Mouse (Mus musculus): ENCODE measurements around the gene Duoxa1. TPM values are rescaled to one million over a fixed set of nuclear protein-coding genes. Genes with fewer than 3 reads are reported as not detected.
"Not testable (repeated sequence)": the region's sequence is repeated elsewhere in the genome, so short reads cannot be mapped to it uniquely, and the experiment has no call there.

Gene Duoxa1
- polyA plus RNA-seq, 1 experiment from 2014 or later: 0.32 TPM

DNA sequence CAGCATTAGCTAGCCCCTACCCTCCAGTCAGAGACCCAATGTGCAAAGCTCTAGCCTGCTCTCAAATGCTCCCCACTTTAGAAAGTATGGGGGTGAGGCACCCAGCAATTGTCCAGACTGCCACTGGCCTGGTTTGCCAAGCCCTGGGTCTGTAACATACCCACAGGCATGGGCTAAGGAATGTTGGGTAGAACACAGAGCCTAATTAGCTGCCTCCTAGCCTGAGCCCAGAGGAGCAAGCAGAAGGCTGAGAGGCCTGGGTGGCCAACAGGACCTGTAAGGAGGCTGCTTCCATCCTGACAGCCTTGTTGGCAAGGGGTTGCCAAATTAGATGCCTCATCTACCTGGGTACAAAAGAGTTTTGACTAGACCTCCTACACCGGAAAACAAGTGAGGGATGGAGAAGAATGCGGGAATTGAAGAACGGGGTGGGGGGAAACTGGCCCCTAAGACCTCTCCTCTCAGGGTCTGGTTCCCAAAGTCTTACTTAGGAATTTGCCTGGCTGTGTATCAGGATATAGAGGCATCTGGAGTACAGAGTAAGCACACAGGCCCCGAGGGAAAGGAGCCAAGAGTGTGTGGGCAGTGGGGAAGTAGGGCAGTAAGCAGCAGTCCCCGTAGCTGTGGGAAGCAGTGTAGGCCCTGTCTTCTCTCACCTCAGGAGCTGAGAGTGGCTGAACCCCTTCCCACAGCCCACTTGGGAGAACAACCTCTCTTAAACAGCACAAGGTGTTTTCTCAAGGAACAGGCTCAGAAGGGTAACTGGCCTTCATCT lies 37.8 kb upstream of the Duoxa1 start:
- WGBS: 65% methylated on average over 5 of the region's 5 CpGs
- Histone ChIP-seq H3K4me3 (no peak overlapping the region), H3K4me2 (replicated peaks) (no peak overlapping the region), H3K27me3 (no peaks in the 10 kb centered on the region), H3K27ac (peak overlapping the region; percentile 87), H3K9ac (no peak overlapping the region), H3K9me3 (replicated peaks) (no peaks in the 10 kb centered on the region), H3K36me3 (peaks cover 2% of the 10 kb centered on the region; the same call in 1 of the 2 replicates), H3K4me1 (peaks cover 63% of the 10 kb centered on the region)
- ATAC-seq (ENCODE audit: low FRiP score): peak; percentile 9; the same call in 1 of the 2 replicates

DNA sequence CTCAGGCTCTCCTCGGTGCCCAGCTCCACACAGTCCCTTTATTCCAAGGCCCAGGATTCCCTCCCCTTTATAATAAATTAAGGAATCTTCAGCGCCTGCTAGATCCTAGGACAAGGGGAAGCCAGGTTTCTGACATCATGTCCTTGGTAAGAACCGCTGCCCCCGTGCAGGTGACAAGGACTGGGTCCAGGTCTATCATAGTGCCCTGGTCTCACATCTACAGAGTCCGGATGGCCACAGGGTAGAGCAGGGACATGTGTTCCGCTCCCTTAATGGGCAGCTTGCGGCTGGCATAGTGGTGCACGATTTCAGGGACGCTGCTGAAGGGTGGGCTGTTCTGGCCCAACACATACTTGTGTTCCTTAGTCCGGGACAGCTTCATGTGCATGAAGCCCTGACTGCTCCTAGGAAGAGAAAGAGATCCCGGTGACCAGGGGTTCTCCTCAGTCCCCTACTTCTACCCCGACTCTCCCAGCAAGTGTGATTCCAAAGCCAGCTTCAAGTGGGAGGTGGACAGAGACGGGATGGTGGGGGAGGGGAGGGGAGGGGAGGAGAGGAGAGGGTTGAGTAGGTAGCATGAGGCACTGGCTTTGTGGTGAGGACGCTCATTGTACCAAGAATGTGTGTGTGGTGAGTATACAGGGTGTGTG lies 35.7 kb upstream of the Duoxa1 start:
- 7% methylated on average over 14 of the region's 14 CpGs for WGBS
- ATAC-seq (ENCODE audit: low FRiP score): peak; percentile 39
- H3K27me3 ChIP-seq: no peaks in the 10 kb centered on the region

DNA sequence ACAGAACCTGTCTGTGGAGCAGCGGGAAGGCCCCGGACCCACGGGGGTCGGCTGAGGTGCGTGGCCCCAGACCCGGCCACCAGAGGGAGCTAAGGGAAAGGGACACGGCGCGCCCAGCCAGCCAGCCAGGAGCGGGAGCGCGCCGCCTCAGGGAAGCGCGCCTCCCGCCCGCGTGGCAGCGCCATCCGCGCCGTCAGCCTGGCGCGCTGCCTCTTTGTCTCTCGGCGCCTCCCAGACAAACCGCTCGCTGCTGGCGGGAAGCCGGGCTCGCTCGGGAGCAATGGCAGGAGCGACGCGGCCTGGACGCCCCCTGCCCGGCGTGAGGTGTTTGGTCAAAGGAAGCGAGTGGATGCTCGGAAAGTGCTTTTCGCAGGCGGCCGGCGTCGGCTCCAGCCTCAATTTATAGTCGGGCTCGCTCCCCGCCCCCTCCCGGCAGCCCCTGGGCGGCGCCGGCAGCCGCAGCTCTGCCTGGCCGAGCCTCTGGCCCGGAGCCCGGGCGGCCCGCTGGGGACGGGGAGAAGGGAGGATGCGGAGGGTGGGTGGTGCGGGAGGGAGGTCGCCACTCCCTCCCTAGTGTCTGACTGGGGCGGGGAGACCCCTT lies 35.1 kb upstream of the Duoxa1 start:
- Histone ChIP-seq H3K4me1 (peaks cover 46% of the 10 kb centered on the region), H3K27me3 (no peaks in the 10 kb centered on the region), H3K36me3 (no peaks in the 10 kb centered on the region), H3K9ac (peak overlapping the region; percentile 81), H3K4me3 (peak overlapping the region; percentile 47), H3K4me2 (replicated peaks) (peak overlapping the region; percentile 60), H3K27ac (peak overlapping the region; percentile 99), H3K9me3 (replicated peaks) (no peaks in the 10 kb centered on the region)
- ATAC-seq (ENCODE audit: low FRiP score): peak; percentile 85
- WGBS: 0% methylated on average over 47 of the region's 63 CpGs

More for the DNA sequence above, 35.7 kb upstream of the Duoxa1 start:
- H3K4me1 ChIP-seq: peaks cover 53% of the 10 kb centered on the region
- peak overlapping the region; percentile 47 for H3K4me3 ChIP-seq
- H3K9ac ChIP-seq: peak overlapping the region; percentile 81
- H3K27ac ChIP-seq: peak overlapping the region; percentile 99
- no peaks in the 10 kb centered on the region for H3K36me3 ChIP-seq
- peak overlapping the region; percentile 60 for H3K4me2 ChIP-seq (replicated peaks)
- H3K9me3 ChIP-seq (replicated peaks): no peaks in the 10 kb centered on the region

DNA sequence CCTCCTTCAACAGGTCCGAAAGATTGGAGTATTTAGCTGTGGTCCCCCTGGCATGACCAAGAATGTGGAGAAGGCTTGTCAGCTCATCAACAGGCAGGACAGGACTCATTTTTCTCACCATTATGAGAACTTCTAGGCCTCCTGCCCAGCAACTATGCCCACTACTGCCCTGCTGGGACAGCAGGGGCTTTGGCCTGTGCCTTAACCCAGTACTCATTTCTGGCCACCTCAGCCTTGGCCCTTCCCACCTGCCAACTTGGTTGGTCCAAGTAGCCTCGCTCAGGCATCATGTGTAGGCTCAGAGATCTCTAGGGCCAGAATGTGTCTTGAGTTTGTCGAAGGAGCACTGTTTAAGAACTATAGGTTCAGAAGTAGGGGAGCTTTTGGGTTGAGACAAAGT lies 33.7 kb upstream of the Duoxa1 start:
- Histone ChIP-seq H3K36me3 (no peaks in the 10 kb centered on the region), H3K4me3 (no peak overlapping the region), H3K9me3 (replicated peaks) (no peaks in the 10 kb centered on the region), H3K4me2 (replicated peaks) (no peak overlapping the region), H3K27me3 (no peaks in the 10 kb centered on the region), H3K9ac (no peak overlapping the region), H3K4me1 (peaks cover 35% of the 10 kb centered on the region), H3K27ac (no peak overlapping the region)
- 91% methylated on average over 3 of the region's 3 CpGs for WGBS
- ATAC-seq (ENCODE audit: low FRiP score): no peak

DNA sequence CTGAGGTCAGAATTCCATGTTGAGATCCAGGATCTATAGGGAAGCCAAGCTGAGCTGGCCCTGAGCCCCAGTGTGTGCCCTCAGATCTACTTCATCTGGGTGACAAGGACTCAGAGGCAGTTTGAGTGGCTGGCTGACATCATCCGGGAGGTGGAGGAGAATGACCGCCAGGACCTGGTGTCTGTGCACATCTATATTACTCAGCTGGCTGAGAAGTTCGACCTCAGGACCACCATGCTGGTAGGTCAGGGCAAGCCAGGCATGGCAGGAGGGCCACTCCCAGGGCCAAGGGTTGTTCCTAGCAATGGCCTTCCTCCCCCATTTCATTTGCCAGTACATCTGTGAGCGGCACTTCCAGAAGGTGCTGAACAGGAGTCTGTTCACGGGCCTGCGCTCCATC lies 32.6 kb upstream of the Duoxa1 start:
- H3K9ac ChIP-seq; H3K4me2 ChIP-seq (replicated peaks); H3K9me3 ChIP-seq (replicated peaks); H3K27ac ChIP-seq; H3K36me3 ChIP-seq; ATAC-seq (ENCODE audit: low FRiP score); H3K4me3 ChIP-seq; H3K27me3 ChIP-seq: not testable (repeated sequence)
- WGBS: 85% methylated on average over 6 of the region's 6 CpGs
- peaks cover 24% of the 10 kb centered on the region for H3K4me1 ChIP-seq

DNA sequence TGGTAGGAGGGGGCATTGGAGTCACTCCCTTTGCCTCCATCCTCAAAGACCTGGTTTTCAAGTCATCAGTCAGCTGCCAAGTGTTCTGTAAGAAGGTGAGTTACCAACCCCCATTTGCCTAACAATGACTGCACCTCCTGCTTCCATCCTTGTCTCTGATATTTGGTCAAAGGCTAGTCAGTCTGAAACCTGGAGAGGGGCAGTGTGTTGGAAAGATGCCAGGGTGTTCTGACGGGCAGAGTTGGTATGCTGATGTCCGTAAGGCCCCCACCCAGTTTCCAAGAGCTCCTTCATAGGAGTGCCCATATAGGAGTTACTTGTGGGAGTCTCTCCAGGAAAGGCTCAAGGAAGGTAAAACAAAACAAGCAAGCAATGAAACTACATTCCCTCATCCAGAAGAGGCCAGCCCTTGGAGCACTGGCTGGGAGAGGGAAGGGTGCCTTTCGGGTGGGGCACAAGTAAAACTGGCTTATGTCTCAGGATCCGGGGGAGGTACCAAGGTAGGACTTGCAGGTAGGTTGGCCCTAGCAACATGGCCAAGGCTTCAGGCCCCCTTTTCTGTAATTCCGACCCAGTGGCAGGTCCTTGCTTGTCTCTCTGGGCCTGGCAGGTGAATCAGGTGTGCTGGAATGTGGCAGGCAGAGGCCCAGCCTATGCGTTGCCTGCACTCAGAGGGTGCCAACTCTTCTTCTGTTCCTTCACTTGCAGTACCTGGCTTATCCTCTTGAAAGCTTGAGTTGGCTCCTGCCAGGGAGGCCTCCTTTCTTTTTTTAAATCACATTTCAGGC lies 31.8 kb upstream of the Duoxa1 start:
- Histone ChIP-seq H3K9me3 (replicated peaks) (no peaks in the 10 kb centered on the region), H3K9ac (no peak overlapping the region), H3K4me1 (peaks cover 20% of the 10 kb centered on the region), H3K4me2 (replicated peaks) (no peak overlapping the region), H3K27me3 (no peaks in the 10 kb centered on the region), H3K36me3 (no peaks in the 10 kb centered on the region), H3K4me3 (no peak overlapping the region), H3K27ac (no peak overlapping the region)
- WGBS: 83% methylated on average over 6 of the region's 6 CpGs
- ATAC-seq (ENCODE audit: low FRiP score): no peak

DNA sequence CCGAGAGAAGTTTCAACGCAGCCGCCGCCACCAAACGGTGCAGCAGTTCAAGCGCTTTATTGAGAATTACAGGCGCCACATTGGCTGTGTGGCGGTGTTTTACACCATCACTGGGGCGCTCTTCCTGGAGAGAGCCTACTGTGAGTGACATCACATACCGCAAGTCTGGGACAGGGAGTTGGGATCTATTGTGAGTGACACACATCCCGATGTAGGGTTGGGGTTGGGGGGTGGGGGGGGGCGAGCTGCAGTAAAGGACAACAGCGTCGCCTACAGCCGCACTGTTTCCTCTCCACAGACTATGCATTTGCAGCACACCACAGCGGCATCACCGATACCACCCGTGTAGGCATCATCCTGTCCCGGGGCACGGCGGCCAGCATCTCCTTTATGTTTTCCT lies 23.8 kb upstream of the Duoxa1 start:
- H3K9me3 ChIP-seq (replicated peaks): no peaks in the 10 kb centered on the region
- H3K27me3 ChIP-seq: no peaks in the 10 kb centered on the region
- H3K4me2 ChIP-seq (replicated peaks): peak overlapping the region; percentile 22
- no peak overlapping the region for H3K9ac ChIP-seq
- 64% methylated on average over 21 of the region's 21 CpGs for WGBS
- ATAC-seq (ENCODE audit: low FRiP score): peak; percentile 21; the same call in 1 of the 2 replicates
- H3K4me1 ChIP-seq: no peaks in the 10 kb centered on the region
- no peak overlapping the region for H3K27ac ChIP-seq
- no peak overlapping the region for H3K4me3 ChIP-seq
- H3K36me3 ChIP-seq: no peaks in the 10 kb centered on the region

DNA sequence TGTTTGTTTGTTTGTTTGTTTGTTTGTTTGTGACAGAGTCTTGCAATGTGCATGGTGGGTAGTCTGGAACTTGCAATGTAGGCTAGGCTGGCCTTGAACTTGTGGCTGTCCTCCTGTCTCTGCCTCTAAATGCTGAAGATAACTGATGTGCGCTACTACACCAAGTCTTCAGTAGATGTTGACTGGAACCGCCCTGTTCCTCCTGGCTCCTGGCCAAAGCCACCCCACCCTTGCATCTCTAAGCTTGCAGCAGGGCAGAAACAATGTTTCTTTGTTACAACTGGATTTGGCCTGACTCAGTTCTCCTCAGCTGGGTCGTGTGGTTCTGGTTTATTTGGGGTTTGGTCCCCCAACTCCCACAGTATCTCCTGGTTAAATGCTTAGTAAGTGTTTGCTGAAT lies 20.6 kb upstream of the Duoxa1 start:
- no peaks in the 10 kb centered on the region for H3K4me1 ChIP-seq
- H3K4me3 ChIP-seq: no peak overlapping the region
- no peak overlapping the region for H3K4me2 ChIP-seq (replicated peaks)
- WGBS: 61% methylated on average over 3 of the region's 3 CpGs
- no peaks in the 10 kb centered on the region for H3K36me3 ChIP-seq
- no peaks in the 10 kb centered on the region for H3K9me3 ChIP-seq (replicated peaks)
- no peak overlapping the region for H3K9ac ChIP-seq
- H3K27me3 ChIP-seq: no peaks in the 10 kb centered on the region
- no peak overlapping the region for H3K27ac ChIP-seq
- ATAC-seq (ENCODE audit: low FRiP score): no peak

DNA sequence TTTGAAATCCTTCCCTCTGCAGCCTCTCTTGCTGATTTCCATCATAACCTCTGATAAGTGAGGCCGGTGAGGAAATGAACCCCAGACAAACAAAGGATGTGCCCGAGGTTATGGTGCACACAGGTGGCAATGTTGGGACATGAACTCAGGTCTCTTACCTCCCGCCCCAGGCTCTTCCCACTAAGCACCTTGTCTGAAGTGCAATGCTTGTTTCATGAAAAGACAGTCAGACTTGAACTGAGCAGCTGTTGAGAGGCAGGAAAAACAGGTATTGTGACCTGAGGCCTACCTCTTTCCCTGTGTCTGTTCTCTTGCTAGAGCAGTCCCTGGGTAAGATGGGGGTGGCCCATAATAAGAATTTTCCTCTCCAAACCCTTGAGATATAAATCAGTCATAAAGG lies 18.7 kb upstream of the Duoxa1 start:
- H3K9ac ChIP-seq: no peak overlapping the region
- no peak overlapping the region for H3K4me3 ChIP-seq
- ATAC-seq (ENCODE audit: low FRiP score): no peak
- no peaks in the 10 kb centered on the region for H3K27me3 ChIP-seq
- 96% methylated on average over 3 of the region's 3 CpGs for WGBS
- no peak overlapping the region for H3K4me2 ChIP-seq (replicated peaks)
- H3K9me3 ChIP-seq (replicated peaks): no peaks in the 10 kb centered on the region
- no peaks in the 10 kb centered on the region for H3K4me1 ChIP-seq
- no peak overlapping the region for H3K27ac ChIP-seq
- H3K36me3 ChIP-seq: no peaks in the 10 kb centered on the region

DNA sequence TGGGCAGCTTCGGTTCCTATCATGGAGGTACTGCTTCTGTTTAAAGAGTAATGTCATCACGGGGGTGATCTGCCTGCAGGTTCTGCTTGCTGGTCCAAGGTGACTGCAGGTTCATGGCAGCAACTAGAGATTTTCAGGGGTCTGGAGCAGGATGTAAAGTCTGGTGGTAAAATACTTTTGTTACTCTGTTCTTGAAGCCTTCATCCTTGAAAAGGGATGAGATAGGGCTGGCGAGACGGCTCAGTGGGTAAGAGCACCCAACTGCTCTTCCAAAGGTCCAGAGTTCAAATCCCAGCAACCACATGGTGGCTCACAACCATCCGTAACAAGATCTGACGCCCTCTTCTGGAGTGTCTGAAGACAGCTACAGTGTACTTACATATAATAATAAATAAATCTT lies 16.8 kb upstream of the Duoxa1 start:
- H3K4me3 ChIP-seq; H3K4me1 ChIP-seq; H3K36me3 ChIP-seq; H3K9ac ChIP-seq; H3K27me3 ChIP-seq; ATAC-seq (ENCODE audit: low FRiP score); H3K27ac ChIP-seq; H3K9me3 ChIP-seq (replicated peaks); H3K4me2 ChIP-seq (replicated peaks): not testable (repeated sequence)
- 80% methylated on average over 6 of the region's 6 CpGs for WGBS

DNA sequence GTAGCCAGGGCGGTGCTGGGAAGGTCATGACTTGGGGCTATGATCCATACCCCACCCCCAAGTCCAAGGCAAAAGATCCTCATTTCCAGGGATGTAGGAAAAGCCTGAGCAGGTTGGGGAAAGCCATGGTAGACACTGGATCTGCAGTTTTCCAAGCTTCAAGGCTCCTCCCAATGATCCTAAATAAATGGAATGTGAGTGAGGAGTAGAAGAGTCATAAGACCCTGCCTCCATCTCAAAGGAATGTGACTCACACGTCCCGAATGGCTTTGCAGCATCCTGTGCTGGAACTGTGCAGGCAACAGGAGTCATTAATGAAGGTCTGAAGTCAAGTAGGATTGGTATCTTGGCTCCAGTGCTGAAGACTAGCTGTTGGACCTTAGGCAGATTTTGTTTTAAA lies 14.5 kb upstream of the Duoxa1 start:
- no peaks in the 10 kb centered on the region for H3K36me3 ChIP-seq
- no peak overlapping the region for H3K27ac ChIP-seq
- no peak overlapping the region for H3K4me2 ChIP-seq (replicated peaks)
- H3K27me3 ChIP-seq: no peaks in the 10 kb centered on the region
- no peaks in the 10 kb centered on the region for H3K9me3 ChIP-seq (replicated peaks)
- H3K9ac ChIP-seq: no peak overlapping the region
- 74% methylated on average over 3 of the region's 3 CpGs for WGBS
- no peak for ATAC-seq (ENCODE audit: low FRiP score)
- no peaks in the 10 kb centered on the region for H3K4me1 ChIP-seq
- no peak overlapping the region for H3K4me3 ChIP-seq

DNA sequence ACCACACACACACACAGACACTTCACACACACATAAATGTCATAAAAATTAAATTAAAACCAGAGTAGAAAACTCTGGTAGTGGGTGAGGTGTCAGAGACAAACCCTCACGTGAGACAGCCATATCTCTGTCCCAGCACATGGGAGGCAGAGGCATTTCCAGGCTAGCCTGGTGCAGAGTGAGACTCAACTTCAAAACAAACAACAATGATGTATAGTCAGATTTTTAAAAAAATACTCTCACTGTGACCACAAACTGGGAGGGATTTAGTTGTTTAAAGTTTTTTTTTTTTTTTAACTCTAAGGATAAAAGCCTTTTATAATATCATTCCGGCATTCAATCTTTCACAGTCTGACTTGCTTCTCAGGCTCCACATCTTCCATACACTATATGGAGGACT lies 11.8 kb upstream of the Duoxa1 start:
- Histone ChIP-seq H3K27ac (no peak overlapping the region), H3K27me3 (no peaks in the 10 kb centered on the region), H3K4me1 (no peaks in the 10 kb centered on the region), H3K9me3 (replicated peaks) (no peaks in the 10 kb centered on the region), H3K4me2 (replicated peaks) (no peak overlapping the region), H3K4me3 (no peak overlapping the region), H3K9ac (no peak overlapping the region), H3K36me3 (no peaks in the 10 kb centered on the region)
- no peak for ATAC-seq (ENCODE audit: low FRiP score)
- WGBS: 72% methylated on average over 2 of the region's 2 CpGs
